Mouse (Mus musculus) erythroblast, embryonic 14.5 days (primary cell): ENCODE data around the gene D17Wsu92e.

Source experiments
- GATA1 ChIP-seq: IDR thresholded peaks from 2 replicates; pipeline ENCODE4 v1.6.1; 2012; ENCODE audit warnings: low read length, inconsistent platforms, mixed read lengths
- TAL1 ChIP-seq: IDR thresholded peaks from 3 replicates; pipeline ENCODE4 v1.6.1; 2012; ENCODE audit warnings: low read length, inconsistent platforms, mixed read lengths

- TF ChIP-seq GATA1 (no peak), TAL1 (no peak)
Measured at GRCm38 (mm10) chr17:27720326-27720725, 100.1 kb downstream of the D17Wsu92e start.
